Mouse (Mus musculus) 3134 (cell line): ENCODE results near the gene Fam227a.
"Not testable (repeated sequence)": the region's sequence is repeated elsewhere in the genome, so short reads cannot be mapped to it uniquely, and the experiment has no call there.

ENCODE experiments used
- DNase-seq: peaks from one replicate; pipeline ENCODE4 v3.0.0-alpha.2; 2011; ENCODE audit warnings: low spot score; ENCODE audit not compliant: insufficient read length; ENCODE audit errors: extremely low read depth

Gene Fam227a

DNA sequence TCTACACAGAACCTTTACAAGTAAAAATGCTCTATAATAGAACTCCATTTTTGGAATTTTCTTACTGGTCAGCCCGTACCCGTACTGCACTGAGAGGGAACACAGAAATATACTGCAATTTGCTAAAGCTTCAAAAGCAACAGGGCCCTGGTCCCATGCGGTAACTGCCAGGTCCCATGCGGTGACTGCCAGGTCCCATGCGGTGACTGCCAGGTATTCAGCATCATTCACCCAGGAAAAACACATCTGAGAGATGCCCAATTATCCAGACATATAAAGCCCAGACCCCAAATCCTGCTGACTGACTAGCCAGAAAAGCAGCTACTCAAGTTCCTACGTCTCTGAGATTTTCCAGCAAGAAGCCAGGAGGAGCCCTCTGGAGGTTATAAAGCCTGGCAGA is 25.9 kb upstream of the Fam227a start:
- no peak for DNase-seq

DNA sequence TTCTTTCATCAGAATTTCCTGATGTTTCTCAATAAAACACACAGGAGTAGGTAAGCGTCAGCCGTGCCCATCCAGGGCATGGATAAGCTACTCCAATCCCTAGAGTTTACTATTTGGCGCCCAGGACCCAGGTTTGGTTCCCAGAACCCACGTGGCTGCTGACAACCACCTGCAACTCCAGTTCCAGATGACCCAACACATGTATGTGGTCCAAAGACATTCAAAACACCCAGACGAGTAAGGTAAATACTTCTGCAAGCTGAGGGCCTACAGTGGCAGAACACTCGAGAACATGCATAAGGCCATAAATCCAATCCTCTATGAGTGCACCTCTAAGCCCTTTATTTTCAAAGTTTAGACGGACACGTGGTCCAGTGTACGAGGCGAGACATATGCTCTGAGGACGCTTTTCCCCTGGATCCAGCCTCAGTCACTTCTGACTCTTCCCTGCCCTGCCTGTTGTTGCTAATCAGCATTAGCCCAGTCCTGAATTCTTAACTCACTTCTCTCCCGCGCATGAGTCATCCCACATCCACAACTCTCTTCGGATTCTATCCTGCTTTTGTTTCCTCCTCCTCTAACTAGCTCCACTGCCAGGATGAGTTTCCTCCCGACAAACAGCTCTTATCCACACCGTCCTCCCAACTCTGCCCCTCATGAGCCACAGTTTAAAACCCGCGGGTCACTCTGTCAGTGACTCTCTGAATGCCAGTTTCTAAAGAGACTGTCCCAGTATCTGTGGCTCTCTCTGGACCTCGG is 25.1 kb upstream of the Fam227a start:
- peak; percentile 48 for DNase-seq

DNA sequence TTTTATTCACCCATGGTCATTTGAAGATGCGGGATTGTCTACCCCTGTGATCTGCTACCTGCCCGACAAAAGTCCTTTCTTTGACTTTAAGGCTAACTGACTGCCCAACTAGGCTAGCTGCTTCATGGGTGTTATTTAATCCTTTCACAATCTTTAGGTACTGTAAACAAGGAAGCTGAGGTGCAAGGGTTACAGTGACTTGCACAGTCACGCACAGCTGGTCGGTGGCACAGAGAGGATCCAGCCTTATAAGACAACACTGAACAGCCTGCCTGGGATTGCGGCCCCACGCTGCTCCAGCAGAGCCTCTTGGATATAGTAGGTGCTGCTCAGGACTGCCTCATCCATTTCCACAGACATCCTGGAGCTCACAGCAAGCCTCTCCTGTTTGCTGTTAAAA is 24.4 kb upstream of the Fam227a start:
- DNase-seq, result no peak

DNA sequence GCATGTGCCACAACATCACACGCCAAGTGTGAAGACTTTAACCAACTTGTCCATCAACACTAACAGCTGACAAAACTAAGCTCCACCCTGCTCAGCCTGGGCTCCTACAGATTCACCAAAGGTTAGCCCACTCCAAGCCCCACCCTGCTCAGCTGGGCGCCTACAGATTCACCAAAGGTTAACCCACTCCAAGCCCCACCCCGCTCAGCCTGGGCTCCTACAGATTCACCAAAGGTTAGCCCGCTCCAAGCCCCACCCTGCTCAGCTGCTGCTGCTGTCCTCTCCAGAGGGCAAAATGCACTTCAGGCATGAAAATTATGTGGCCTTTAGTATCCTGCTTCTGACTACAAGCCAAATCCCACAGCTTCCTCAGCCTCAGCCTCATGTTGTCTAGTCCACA is 23.2 kb upstream of the Fam227a start:
- DNase-seq, result no peak

DNA sequence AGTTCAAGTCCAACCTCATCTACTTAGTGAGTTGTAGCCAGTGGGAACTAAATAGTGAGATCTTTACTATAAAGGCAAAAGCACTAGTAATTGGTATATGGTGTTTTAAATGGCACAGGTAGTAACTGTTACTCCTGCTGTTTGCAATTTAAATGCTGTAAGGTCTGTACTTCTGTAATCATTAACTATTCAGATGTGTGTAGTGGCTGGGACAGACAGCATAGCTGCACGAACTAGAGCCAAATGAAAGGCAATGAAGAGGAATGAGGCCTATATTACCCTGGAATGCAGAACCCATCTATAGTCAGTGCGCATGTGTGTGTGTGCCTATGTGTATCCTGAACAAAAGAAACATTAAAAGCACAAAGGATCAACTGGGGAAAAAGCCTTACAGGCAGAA is 19.2 kb upstream of the Fam227a start:
- DNase-seq, result no peak

DNA sequence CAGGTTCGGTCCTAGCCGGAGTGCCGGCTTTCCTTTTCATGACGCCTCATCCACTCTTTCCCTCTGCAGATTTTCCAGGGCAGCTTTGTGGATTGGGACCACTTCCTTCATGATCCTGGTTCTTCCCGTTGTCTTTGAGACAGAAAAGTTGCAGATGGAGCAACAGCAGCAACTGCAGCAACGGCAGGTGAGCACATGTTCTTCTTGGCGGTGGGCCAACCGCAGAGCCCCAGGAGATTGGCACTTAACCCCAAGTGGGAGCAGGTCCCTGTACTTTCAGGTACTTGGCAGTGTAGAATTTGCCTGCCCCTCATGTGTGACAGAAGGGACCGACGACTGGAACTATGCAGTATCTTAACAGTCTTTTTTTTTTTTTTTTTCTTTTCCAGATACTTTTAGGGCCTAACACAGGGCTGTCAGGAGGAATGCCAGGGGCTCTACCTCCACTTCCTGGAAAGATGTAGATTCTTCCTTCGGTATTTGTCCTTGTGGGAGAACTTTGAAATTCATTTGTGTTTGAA is 13.1 kb upstream of the Fam227a start:
- DNase-seq, result not testable (repeated sequence)

- DNase-seq, result no peak
These were observed 12.2 kb upstream of the Fam227a start for GRCm38 (mm10) chr15:79670972-79671299.

GRCm38 (mm10) chr15:79670249-79670971 is 11.7 kb upstream of the Fam227a start, which contains the start of gene Tomm22:
Gene Tomm22 (plus strand): TSS chr15:79670861.
- peak; percentile 80 for DNase-seq

DNA sequence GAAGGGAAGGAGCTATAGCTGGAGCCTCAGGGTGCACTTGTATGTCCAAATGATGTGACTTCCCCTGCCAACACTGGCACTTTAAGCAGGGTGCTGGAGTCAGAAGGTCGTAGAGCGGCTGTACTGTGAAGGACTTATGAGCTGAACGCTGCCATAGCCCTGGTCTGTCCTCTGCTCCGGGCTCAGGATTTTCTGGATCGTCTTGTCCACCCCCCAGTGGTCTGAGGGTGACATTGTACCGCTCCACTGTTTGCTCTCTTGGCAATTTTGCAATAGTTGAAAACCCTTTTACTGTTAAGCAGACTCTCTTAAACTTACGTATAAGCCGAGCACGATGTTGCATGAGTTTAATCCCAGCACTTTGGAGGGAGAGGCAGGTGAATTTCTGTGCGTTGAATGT is 10.4 kb upstream of the Fam227a start:
- no peak for DNase-seq

GRCm38 (mm10) chr15:79664666-79665065 is 5.9 kb upstream of the Fam227a start:
- no peak for DNase-seq

- DNase-seq, result peak; percentile 46
These were observed 3.1 kb upstream of the Fam227a start for GRCm38 (mm10) chr15:79661852-79662251.

- peak; percentile 41 for DNase-seq
These were observed 772 bp downstream of the Fam227a start for GRCm38 (mm10) chr15:79657837-79658530.

DNA sequence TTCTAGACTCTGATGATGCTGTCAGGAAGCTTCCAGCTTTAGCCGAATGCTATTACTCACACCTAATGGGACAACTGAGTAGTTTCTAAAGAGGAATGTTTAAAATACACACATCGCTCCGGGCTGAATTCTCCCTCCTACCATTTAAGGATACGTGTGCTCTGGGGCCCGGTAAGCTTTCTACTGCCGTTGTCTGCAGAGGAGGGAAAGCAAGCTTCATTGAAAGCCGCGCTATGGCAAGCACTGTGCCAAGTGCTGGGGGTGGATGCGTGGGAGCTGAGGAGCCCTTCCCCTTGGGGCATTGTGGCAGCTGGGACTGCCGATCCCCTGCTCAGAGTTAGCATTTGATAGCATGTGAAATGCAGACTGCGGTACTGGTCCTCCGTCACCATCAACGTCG is 2.3 kb downstream of the Fam227a start:
- DNase-seq, result no peak

DNA sequence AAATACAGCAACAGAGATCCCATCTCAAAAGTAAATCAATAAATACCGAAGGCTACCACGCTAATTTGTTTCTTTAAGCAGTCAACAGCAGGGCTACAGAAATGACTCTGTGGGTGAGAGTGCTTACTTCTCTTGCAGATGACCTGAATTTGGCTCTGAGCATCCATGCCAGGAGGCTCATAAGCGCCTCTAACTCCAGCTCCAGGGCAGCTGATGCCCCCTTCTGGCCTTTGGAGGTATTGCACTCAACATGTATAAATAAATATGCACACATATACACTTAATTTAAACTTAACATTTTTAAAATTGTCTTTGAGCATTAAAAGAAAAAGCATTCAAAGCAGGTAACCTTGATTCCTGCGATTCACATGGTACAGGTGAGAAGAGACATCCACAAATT is 7.3 kb downstream of the Fam227a start:
- DNase-seq, result no peak

DNA sequence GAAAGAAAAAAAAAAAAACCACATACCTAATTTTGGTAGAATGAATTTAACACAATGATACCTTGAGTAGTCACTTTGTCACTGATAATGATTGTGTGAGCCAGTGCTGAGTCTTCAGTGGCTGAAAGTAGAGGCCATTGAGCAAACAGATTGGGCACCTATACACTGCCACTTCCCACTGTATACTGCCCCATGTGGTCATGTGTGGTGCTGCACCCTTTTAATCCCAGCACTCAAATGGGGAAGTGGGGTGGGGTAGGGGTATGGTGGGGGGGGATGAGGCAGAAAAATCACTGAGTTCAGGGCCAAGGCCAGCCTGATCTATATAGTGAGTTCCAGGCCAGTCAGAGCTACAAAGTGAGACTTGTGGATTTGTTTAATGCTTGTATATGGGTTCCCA is 8.2 kb downstream of the Fam227a start:
- no peak for DNase-seq

DNA sequence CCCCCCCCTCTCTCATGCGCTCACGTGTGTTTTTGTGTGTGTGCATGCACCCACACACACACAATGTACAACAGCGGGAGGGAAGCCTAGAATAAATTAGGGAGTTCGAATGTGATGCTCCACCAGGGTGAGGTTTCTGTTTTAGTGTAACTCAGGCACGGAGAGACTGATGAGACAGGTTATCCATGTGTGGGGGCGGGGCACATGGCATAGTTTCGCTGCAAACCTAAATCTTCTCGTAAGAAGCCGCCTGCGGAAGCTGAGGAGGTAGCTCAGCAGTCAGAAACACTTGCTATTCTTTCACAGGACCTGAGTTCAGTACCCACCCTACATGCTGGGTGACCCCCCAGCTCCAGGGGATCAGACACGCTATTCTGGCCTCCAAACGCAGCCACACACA is 10.6 kb downstream of the Fam227a start:
- DNase-seq, result no peak

DNA sequence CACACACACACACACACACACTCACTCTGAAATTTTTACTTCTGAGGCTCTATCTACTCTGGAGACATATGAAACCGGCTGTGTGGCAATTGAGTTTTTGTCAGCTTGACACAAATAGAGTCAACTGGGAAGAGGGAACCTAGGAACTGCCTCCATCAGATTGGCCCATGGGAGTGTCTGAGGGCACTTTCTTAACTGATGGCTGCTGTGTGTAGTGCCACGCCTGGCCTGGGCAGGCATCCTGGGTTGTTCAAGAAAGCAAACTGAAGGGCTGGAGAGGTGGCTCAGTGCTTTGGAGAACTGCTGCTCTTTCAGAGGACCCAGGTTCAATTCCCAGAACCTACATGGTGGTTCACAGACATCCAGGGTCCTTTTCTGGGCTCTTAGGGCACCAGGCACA is 13.3 kb downstream of the Fam227a start:
- DNase-seq, result no peak

DNA sequence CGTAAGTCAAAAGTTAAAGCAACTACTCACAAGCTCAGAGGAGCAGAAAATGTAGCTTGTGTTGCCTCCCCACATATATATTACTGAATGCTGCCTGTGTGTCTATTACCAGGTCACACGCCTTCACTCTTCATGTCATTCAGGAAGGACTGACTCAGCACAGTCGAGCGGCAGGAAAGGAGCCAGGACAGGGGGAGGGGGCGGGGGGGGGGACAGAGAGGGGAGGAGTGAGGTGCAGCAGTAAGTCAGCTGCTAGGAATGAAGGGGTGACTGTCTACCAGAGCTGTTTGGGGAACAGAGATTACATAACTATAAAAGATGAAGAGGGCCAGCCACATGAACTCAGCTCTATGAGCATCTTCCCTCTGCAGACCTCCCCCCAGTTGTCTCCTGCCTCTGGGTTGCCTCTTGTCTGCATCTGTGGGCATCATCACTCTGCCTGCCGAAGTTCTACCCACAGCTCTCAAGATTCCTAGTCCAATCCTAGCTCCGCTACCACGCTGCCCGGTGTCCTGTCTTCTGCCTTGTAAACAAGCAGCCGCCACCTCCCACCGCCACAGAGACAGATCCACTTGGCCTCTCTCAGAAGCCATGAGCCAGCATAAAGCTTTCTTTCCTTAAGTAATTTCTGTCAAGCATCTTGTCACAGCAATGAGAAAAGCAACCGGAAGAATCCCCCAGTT is 17.5 kb downstream of the Fam227a start:
- DNase-seq, result no peak

DNA sequence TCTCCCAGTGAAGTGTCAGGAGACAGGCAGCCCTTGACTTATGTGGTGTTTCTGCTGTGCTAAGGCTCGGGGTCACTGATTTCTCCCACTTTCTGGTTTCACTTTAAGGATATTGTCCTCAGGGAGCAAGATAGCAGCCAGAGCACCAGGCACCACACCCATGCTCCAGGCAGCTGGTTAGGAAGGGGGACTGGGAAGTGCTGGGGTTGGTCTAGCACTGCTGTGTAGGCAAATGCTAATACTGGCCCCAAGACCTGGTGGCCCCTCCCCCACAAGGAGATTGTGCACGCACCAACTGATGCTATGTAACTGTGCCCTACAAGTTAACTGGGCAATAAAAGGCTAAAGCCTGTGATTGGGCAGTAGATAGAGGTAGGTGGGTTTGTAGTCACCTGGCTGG is 28.3 kb downstream of the Fam227a start:
- no peak for DNase-seq

GRCm38 (mm10) chr15:79619770-79620414 is 38.9 kb downstream of the Fam227a start:
- no peak for DNase-seq
